Mouse (Mus musculus) heart, postnatal 4 days (tissue): ENCODE measurements around the gene Gm2042. TPM values are rescaled to one million over a fixed set of nuclear protein-coding genes. Genes with fewer than 3 reads are reported as not detected.
"Not testable (repeated sequence)": the region's sequence is repeated elsewhere in the genome, so short reads cannot be mapped to it uniquely, and the experiment has no call there.

ENCODE experiments used
- DNase-seq: peaks from one replicate; pipeline ENCODE4 v3.0.0; 2021
- total RNA-seq, 2 experiments: library from RNA; stranded (reverse); gene quantifications; 2 replicates each; pipeline ENCODE4 v1.2.3; 2021

The Gm2042 gene
- total RNA-seq: not detected

GRCm38 (mm10) chr12:87953780-87954179 lies at the start of gene Gm2042:
Gene Gm2042, plus strand, starts transcription at chr12:87954080.
- DNase-seq: not testable (repeated sequence)

- not testable (repeated sequence) for DNase-seq
These were observed 34.2 kb upstream of the Gm2042 start, which contains the start of gene Gm2035 for GRCm38 (mm10) chr12:87919721-87920120. Gene Gm2035, minus strand, starts transcription at chr12:87919857.

- not testable (repeated sequence) for DNase-seq
These were observed 30.1 kb downstream of the Gm2042 start for GRCm38 (mm10) chr12:87984000-87984399.

- not testable (repeated sequence) for DNase-seq
These were observed 50.2 kb downstream of the Gm2042 start for GRCm38 (mm10) chr12:88004118-88004517.

Other genes with a start within 250 kb of the Gm2042 start
- gene Gm21319, start 178.3 kb upstream of the Gm2042 start, total RNA-seq: not detected
- not detected for gene Gm21936, start 158.6 kb upstream of the Gm2042 start, total RNA-seq
- not detected for gene BB287469, start 137.5 kb upstream of the Gm2042 start, total RNA-seq
- gene Gm2001, start 111.7 kb upstream of the Gm2042 start, total RNA-seq: not detected
- not detected for gene Gm2016, start 80.0 kb upstream of the Gm2042 start, total RNA-seq
- not detected for gene Gm2022, start 58.7 kb upstream of the Gm2042 start, total RNA-seq
- gene Gm2035, start 34.2 kb upstream of the Gm2042 start, total RNA-seq: not detected
- gene Gm2075, start 57.8 kb downstream of the Gm2042 start, total RNA-seq: not detected
- gene Gm6803, start 64.7 kb downstream of the Gm2042 start, total RNA-seq: not detected
- gene Gm2056, start 72.9 kb downstream of the Gm2042 start, total RNA-seq: not detected
- gene Gm16368, start 129.6 kb downstream of the Gm2042 start, total RNA-seq: not detected
- not detected for gene Gm10436, start 228.0 kb downstream of the Gm2042 start, total RNA-seq